In the genomic region with DNA sequence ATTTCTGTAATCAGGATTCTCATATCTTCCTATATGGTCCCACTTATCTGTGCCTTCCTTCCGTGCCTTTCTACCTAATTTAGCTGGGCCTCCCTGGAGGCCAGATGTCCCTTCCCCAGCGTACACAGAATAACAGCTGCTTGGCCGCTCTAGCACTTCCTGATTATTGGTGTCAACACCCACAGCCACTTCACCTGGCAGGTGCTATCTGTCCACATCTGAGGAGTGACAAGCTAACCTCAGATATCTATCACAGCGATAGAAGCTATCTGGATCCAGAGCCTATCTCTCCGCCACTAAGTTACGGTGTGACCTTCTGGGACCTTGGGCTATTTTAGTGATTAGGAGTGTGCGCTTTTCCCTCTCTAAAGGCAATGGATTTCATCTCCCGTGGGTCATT, we compare ENCODE assay signal across 9 mouse cellular contexts.
A peak's percentile ranks its signal among the peaks of the same experiment; 100 is the strongest.
DNase-seq lines count a peak whose midpoint lies in the region; ATAC-seq lines count a peak whose summit lies in the region.
"Had no signal": no experiment of that assay in that cellular context is flagged by ENCODE, and none has a peak within 500 bp of the region (broad histone marks: within the 10 kb centered on the region; RNA-seq: fewer than 3 reads in every experiment).

No protein-coding gene starts in this region.

- peaks cover 9 to 11% of the 10 kb centered on the region in 2 experiments for H3K4me1 ChIP-seq in heart, embryonic 14.5 days (ENCODE audit: control insufficient read depth in 2 of 2, insufficient read depth in 2 of 2, low read length in 2 of 2)
- H3K4me1 ChIP-seq in lung, embryonic 15.5 days, result peaks cover 12% of the 10 kb centered on the region
- H3K4me1 ChIP-seq in liver, embryonic 11.5 days (replicated peaks; ENCODE audit: control insufficient read depth, insufficient read depth, low read length), result no peaks in the 10 kb centered on the region
- H3K4me1 ChIP-seq in stomach, embryonic 14.5 days (ENCODE audit: control insufficient read depth, insufficient read depth, low read length), result 0 out of 2 replicates have a peak, but pooled peaks cover 3% of the 10 kb centered on the region

- H3K4me2 ChIP-seq in heart, embryonic 14.5 days (ENCODE audit: low read length), result peak overlapping the region; percentile 51
- peak overlapping the region; percentile 52 for H3K4me2 ChIP-seq in lung, embryonic 15.5 days
- H3K4me2 ChIP-seq in liver, embryonic 11.5 days, result peak overlapping the region; percentile 38
- peak overlapping the region; percentile 25 for H3K4me2 ChIP-seq in stomach, embryonic 14.5 days (replicated peaks; ENCODE audit: low read depth, low read length)

- H3K9me3 ChIP-seq in heart, embryonic 14.5 days (ENCODE audit: control insufficient read depth, low read length), result no peaks in the 10 kb centered on the region
- no peaks in the 10 kb centered on the region for H3K9me3 ChIP-seq in lung, embryonic 15.5 days
- H3K9me3 ChIP-seq in liver, embryonic 11.5 days (ENCODE audit: control insufficient read depth, low read length), result no peaks in the 10 kb centered on the region
- H3K9me3 ChIP-seq in stomach, embryonic 14.5 days (ENCODE audit: control insufficient read depth, low read depth, low read length), result no peaks in the 10 kb centered on the region

- H3K9ac ChIP-seq in heart, embryonic 14.5 days (ENCODE audit: low read length), result no peak overlapping the region
- no peak overlapping the region for H3K9ac ChIP-seq in lung, embryonic 15.5 days
- H3K9ac ChIP-seq in liver, embryonic 11.5 days (ENCODE audit: low read depth, low read length), result no peak overlapping the region
- H3K9ac ChIP-seq in stomach, embryonic 14.5 days (replicated peaks; ENCODE audit: low read depth, low read length), result no peak overlapping the region

- no peaks in the 10 kb centered on the region for H3K27me3 ChIP-seq in heart, embryonic 14.5 days (ENCODE audit: control insufficient read depth, insufficient read depth, low read length)
- H3K27me3 ChIP-seq in lung, embryonic 15.5 days, result no peaks in the 10 kb centered on the region
- no peaks in the 10 kb centered on the region for H3K27me3 ChIP-seq in liver, embryonic 11.5 days (replicated peaks; ENCODE audit: control insufficient read depth, insufficient read depth, low read length)
- H3K27me3 ChIP-seq in stomach, embryonic 14.5 days (ENCODE audit: control insufficient read depth, insufficient read depth, low read length), result no peaks in the 10 kb centered on the region

- H3K27ac ChIP-seq in heart, embryonic 14.5 days (replicated peaks in 1 of 2; ENCODE audit: control insufficient read depth in 1 of 2, insufficient read depth in 1 of 2, low read depth in 2 of 2, low read length in 2 of 2), result no peak overlapping the region
- 0 out of 2 replicates have a peak overlapping the region, but pooled peaks have one; percentile 3 for H3K27ac ChIP-seq in lung, embryonic 15.5 days
- peak overlapping the region; percentile 66 for H3K27ac ChIP-seq in liver, embryonic 11.5 days (ENCODE audit: low read depth, low read length)
- H3K27ac ChIP-seq in stomach, embryonic 14.5 days (ENCODE audit: low read length), result peak overlapping the region; percentile 34; the same call in 1 of the 2 replicates

- 14% methylated on average over 8 of the region's 8 CpGs for WGBS in heart, embryonic 14.5 days
- whole genome bisulfite sequencing in lung, embryonic 15.5 days, result 16% methylated on average over 8 of the region's 8 CpGs
- WGBS in liver, embryonic 11.5 days, result 61% methylated on average over 8 of the region's 8 CpGs
- WGBS in stomach, embryonic 14.5 days, result 55% methylated on average over 8 of the region's 8 CpGs

- DNase-seq in heart, postnatal 4 days, result no peak
- DNase-seq in lung, postnatal 4 days, result no peak
- no peak for DNase-seq in liver, embryonic 11.5 days (ENCODE audit: low spot score)
- DNase-seq in Muller cell, postnatal 12 days (ENCODE audit: inconsistent ontology term), result no peak
- no peak for DNase-seq in embryo, embryonic 9.5 days (ENCODE audit: extremely low spot score)
- DNase-seq: cerebellum, postnatal 14 days had no signal

- no peak overlapping the region for H3K4me3 ChIP-seq in heart, embryonic 14.5 days (ENCODE audit: control insufficient read depth in 1 of 2, insufficient read depth in 1 of 2, low read depth in 1 of 2, low read length in 2 of 2)
- H3K4me3 ChIP-seq in lung, embryonic 15.5 days, result peak overlapping the region; percentile 27
- H3K4me3 ChIP-seq in liver, embryonic 11.5 days (ENCODE audit: low read depth, low read length), result no peak overlapping the region
- no peak overlapping the region for H3K4me3 ChIP-seq in stomach, embryonic 14.5 days (ENCODE audit: low read depth, low read length)

- no peak for ATAC-seq in heart, embryonic 14.5 days (ENCODE audit: insufficient number of reproducible peaks, insufficient read depth, low FRiP score, low read depth)
- ATAC-seq in lung, embryonic 15.5 days (ENCODE audit: borderline replicate concordance, extremely low read depth, low FRiP score, low TSS enrichment), result no peak; the same call in 1 of the 2 replicates
- ATAC-seq in liver, embryonic 11.5 days (replicated peaks; ENCODE audit: low FRiP score), result peak; percentile 11; the same call in 1 of the 2 replicates
- ATAC-seq in stomach, embryonic 14.5 days (ENCODE audit: insufficient number of reproducible peaks, insufficient read depth, low FRiP score, low read depth), result no peak; the same call in 1 of the 2 replicates

- no peaks in the 10 kb centered on the region for H3K36me3 ChIP-seq in heart, embryonic 14.5 days (ENCODE audit: control insufficient read depth, insufficient read depth, low read length)
- H3K36me3 ChIP-seq in lung, embryonic 15.5 days, result no peaks in the 10 kb centered on the region
- H3K36me3 ChIP-seq in liver, embryonic 11.5 days (ENCODE audit: control insufficient read depth, insufficient read depth, low read length), result no peaks in the 10 kb centered on the region
- no peaks in the 10 kb centered on the region for H3K36me3 ChIP-seq in stomach, embryonic 14.5 days (ENCODE audit: control insufficient read depth, insufficient read depth, low read length)

Comparison
In these comparisons a context has a peak if more than half of its experiments do, and no peak if none do; other contexts are left out.
1. H3K27ac ChIP-seq: peak in lung, embryonic 15.5 days (single experiment), liver, embryonic 11.5 days (single experiment) and stomach, embryonic 14.5 days (single experiment); none in heart, embryonic 14.5 days (0 of 2).
2. Peak in every context shown above with its lines, with median percentiles within 50 percentile points of each other: H3K4me2 ChIP-seq.